Mouse (Mus musculus): ENCODE data around the gene Bcat2.

- no peak for TF ChIP-seq CTCF (IDR thresholded peaks at IDR 0.05; ENCODE audit: extremely low read depth, insufficient read length, insufficient replicate concordance, low read depth, low read length)
- TF ChIP-seq POLR2A (IDR thresholded peaks at IDR 0.05; ENCODE audit: low read depth, low read length): no peak
These were observed 30.9 kb upstream of the Bcat2 start for GRCm38 (mm10) chr7:45539095-45539494.

All from small intestine, adult 2 months (tissue).